Mouse (Mus musculus) v-Abl transformed pro-B cells (cell line): ENCODE measurements around the gene Olfr38.

ENCODE experiments used
- in situ Hi-C, 2 experiments: fragments of 400-800 bp; cut with MboI; formaldehyde crosslinking; loops; one replicate each; pipeline ENCODE4 v1.15.1; 2025; ENCODE audit not compliant: unreplicated experiment in 2 of 2

Olfr38 gene

GRCm38 (mm10) chr6:42756104-42756503, at the start of gene Olfr38:
TSS of gene Olfr38 (plus strand) at chr6:42756404.
- in situ Hi-C loops: no loop called here

GRCm38 (mm10) chr6:42709291-42710211, 46.7 kb upstream of the Olfr38 start, which contains the start of gene Tcaf1:
TSS of gene Tcaf1 (minus strand) at chr6:42710088.
- in situ Hi-C loops: no loop called here

DNA sequence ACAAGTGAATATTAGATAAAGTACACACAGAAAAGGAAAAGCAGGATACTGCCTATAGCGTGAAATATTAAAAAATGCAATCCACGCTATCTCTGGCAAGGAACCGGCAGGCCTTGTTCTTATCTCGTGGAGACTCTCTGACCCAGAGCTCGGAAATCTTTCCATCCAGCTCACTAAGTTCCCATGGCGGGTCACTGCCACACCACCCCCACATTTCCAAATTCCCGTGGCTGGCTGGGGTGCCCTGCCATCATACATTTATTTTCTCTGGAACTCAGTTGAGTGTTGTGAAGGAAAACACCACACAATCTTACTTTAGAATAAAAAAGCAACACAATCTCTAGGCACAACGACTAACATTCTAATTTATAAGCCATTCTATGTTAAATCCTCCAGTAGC, 41.5 kb upstream of the Olfr38 start:
- in situ Hi-C loops: no loop called here

- in situ Hi-C loops: no loop called here
Measured at GRCm38 (mm10) chr6:42717973-42718372, 38.2 kb upstream of the Olfr38 start.

GRCm38 (mm10) chr6:42739071-42739470, 17.1 kb upstream of the Olfr38 start, which contains the start of gene Olfr453:
TSS of gene Olfr453 (plus strand) at chr6:42739371.
- in situ Hi-C loops: no loop called here

DNA sequence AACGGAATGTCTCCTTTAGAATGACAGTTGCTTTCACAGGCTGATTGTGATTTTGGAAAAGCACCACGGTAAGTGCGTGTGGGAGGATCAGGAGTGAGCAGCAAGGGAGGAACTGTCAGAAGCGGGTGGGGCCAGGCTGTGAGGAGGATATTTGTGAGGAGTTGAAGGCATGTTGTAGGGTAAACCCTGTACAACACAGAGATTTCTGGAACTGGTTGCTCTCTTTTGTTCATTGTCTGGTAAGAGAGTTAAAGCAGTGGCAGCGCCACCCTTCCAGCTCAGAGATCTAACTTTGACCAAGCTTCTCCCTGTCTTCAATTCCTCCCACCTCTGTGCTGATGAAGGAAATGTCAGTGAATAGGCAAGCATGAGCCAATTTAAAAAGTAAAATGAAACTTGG, 13.9 kb upstream of the Olfr38 start:
- in situ Hi-C loops: no loop called here

DNA sequence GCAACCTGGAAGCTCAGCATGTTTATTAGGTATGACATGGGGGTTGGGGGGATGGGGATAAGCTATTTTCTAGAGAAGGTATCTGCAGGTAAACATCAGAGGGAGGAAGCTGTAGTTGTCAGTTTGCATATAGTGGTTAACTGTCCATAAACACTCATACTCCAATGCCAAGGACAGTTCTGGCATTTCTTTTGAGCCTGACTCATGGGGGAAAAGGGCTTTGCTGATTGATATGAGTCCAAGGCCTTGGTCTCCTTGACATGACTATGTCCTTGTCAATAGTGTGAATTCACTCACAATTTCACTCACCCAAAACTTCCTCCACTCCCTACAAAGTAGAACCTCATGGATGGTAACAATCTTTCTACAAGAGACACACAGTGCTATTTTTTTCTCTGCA, 8.4 kb upstream of the Olfr38 start:
- in situ Hi-C loops: no loop called here

GRCm38 (mm10) chr6:42777066-42777465, 20.9 kb downstream of the Olfr38 start:
- in situ Hi-C loops: no loop called here

GRCm38 (mm10) chr6:42784793-42785192, 28.6 kb downstream of the Olfr38 start, which contains the start of gene Olfr452:
TSS of gene Olfr452 (plus strand) at chr6:42785093.
- in situ Hi-C loops: no loop called here

DNA sequence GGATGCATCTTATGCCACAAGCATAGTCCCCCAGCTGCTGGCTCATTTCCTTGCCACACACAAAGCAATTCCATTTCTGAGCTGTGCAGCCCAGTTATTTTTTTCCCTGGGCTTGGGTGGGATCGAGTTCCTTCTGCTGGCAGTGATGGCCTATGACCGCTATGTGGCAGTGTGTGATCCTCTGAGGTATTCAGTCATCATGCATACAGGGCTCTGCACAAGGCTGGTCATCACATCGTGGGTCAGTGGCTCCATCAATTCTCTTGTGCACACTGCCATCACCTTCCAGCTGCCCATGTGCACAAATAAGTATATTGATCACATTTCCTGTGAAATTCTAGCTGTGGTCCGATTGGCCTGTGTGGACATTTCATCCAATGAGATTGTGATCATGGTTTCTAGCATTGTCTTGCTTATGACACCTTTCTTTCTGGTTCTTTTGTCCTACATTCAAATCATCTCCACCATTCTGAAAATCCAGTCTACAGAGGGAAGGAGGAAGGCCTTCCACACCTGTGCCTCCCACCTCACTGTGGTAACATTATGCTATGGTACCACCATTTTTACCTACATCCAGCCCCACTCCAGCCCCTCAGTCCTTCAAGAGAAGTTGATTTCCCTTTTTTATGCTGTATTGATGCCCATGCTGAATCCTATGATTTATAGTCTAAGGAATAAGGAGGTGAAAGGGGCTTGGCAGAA, 34.2 kb downstream of the Olfr38 start:
- in situ Hi-C loops: no loop called here

- in situ Hi-C loops: no loop called here
Measured at GRCm38 (mm10) chr6:42790949-42791556, 34.8 kb downstream of the Olfr38 start.

GRCm38 (mm10) chr6:42794982-42795381, 38.8 kb downstream of the Olfr38 start:
- in situ Hi-C loops: no loop called here

DNA sequence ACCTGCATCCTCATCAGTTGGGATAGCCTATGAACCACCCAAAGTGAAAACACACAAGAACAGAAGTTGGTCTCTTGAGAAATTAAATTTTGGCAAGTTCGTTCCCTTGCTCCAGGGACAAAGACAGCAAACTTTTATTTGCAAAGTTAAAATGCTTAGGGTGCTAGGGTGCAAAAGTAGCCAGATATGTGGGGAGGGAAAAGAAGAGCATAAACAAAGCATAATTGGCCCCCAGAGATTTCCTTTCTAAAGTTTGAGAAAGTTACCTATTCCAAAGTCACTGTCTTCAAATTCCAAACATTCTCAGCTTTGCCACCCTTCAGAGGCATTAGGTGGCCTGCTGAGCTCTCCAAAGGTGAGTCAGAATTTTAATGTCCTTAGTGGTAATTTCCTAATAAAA, 55.4 kb downstream of the Olfr38 start, which contains the start of gene Olfr450:
TSS of gene Olfr450 (plus strand) at position 301 of the 400 bp plus-strand sequence.
- in situ Hi-C loops: no loop called here
